Mouse (Mus musculus): ENCODE results near the gene Mtg2.
A peak's percentile ranks its signal among the peaks of the same experiment; 100 is the strongest.

Mtg2 gene

GRCm38 (mm10) chr2:180104659-180105377, 34.4 kb downstream of the Mtg2 start:
- no peak for DNase-seq (ENCODE audit: low read depth, low spot score)

- DNase-seq (ENCODE audit: low read depth, low spot score) = no peak
Observed at GRCm38 (mm10) chr2:180105441-180106190, 35.2 kb downstream of the Mtg2 start.

- DNase-seq (ENCODE audit: low read depth, low spot score) = no peak
Observed at GRCm38 (mm10) chr2:180107081-180107480, 36.7 kb downstream of the Mtg2 start.

GRCm38 (mm10) chr2:180108285-180108684, 37.9 kb downstream of the Mtg2 start:
- no peak for DNase-seq (ENCODE audit: low read depth, low spot score)

GRCm38 (mm10) chr2:180113909-180114890, 43.8 kb downstream of the Mtg2 start:
- no peak for DNase-seq (ENCODE audit: low read depth, low spot score)

- DNase-seq (ENCODE audit: low read depth, low spot score) = no peak
Observed at GRCm38 (mm10) chr2:180115279-180115678, 44.9 kb downstream of the Mtg2 start.

GRCm38 (mm10) chr2:180116081-180116493, 45.7 kb downstream of the Mtg2 start:
- DNase-seq (ENCODE audit: low read depth, low spot score) = no peak

GRCm38 (mm10) chr2:180116741-180117484, 46.5 kb downstream of the Mtg2 start:
- DNase-seq (ENCODE audit: low read depth, low spot score) = no peak

GRCm38 (mm10) chr2:180117485-180118194, 47.3 kb downstream of the Mtg2 start:
- DNase-seq (ENCODE audit: low read depth, low spot score) = no peak

GRCm38 (mm10) chr2:180118661-180119438, 48.5 kb downstream of the Mtg2 start, which contains the start of gene Osbpl2:
TSS of gene Osbpl2 (plus strand) at chr2:180119306.
- peak; percentile 97 for DNase-seq (ENCODE audit: low read depth, low spot score)

GRCm38 (mm10) chr2:180119439-180120291, 49.3 kb downstream of the Mtg2 start:
- DNase-seq (ENCODE audit: low read depth, low spot score) = no peak

- no peak for DNase-seq (ENCODE audit: low read depth, low spot score)
Observed at GRCm38 (mm10) chr2:180120292-180120761, 49.9 kb downstream of the Mtg2 start.

- DNase-seq (ENCODE audit: low read depth, low spot score) = no peak
Observed at GRCm38 (mm10) chr2:180124192-180124591, 53.8 kb downstream of the Mtg2 start.

GRCm38 (mm10) chr2:180126195-180126594, 55.8 kb downstream of the Mtg2 start:
- DNase-seq (ENCODE audit: low read depth, low spot score) = no peak

GRCm38 (mm10) chr2:180127675-180128074, 57.3 kb downstream of the Mtg2 start:
- no peak for DNase-seq (ENCODE audit: low read depth, low spot score)

GRCm38 (mm10) chr2:180133231-180133630, 62.8 kb downstream of the Mtg2 start:
- no peak for DNase-seq (ENCODE audit: low read depth, low spot score)

GRCm38 (mm10) chr2:180133911-180134310, 63.5 kb downstream of the Mtg2 start:
- no peak for DNase-seq (ENCODE audit: low read depth, low spot score)

GRCm38 (mm10) chr2:180135414-180135813, 65.0 kb downstream of the Mtg2 start:
- DNase-seq (ENCODE audit: low read depth, low spot score) = no peak
